Mouse (Mus musculus) embryonic fibroblast, embryonic 13.5 days (primary cell): Measurements from ENCODE around the gene Mllt3.

Experiments
- CTCF ChIP-seq: IDR thresholded peaks from 2 replicates; pipeline ENCODE4 v1.5.1; 2011; ENCODE audit warnings: mild to moderate bottlenecking, control low read depth, low read length, moderate library complexity, borderline replicate concordance; ENCODE audit not compliant: insufficient read depth
- POLR2A ChIP-seq: IDR thresholded peaks from 2 replicates; pipeline ENCODE4 v1.6.1; 2011; ENCODE audit warnings: low read depth, mild to moderate bottlenecking, control low read depth, low read length, moderate library complexity

DNA sequence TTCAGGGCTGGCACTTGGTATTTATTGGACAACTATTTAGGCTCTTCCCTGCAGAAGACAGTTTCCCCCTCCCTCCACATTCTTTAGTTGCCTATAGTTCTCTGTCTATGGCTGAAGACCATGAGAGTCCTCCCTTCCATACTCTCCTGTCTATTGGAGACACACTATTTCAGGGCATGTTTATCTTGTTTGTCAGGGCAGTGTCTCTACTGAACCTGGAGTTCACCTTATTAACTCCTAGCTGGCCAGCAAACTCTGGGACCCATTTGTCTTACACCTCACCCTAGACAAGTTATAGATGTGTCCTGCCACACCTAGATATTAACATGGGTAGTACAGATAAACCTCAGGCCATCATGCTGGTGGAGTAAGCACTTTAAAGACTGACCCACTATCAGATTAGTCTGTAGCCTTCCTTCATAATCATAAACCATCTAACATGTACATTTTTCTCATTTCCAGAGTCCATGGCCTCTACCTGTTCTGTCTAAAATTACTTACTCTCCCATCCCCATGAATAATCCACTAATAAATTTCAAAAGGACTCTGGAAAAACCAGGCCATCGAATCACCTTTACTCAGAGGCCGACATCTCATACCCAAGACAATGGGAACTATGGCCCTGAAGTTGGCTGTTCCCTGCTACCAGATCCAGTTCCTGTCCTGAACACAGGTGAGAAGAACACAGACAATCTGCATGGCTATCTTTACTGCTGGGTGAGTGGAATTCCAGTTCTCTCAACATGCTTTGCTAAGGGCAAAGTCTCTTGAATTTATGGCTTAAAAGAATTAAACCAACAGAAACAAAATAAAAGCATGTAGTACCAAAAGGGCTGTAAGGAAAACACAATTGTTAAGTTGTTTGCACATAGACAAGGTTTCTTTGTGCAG, 195.4 kb downstream of the Mllt3 start:
- no peak for TF ChIP-seq POLR2A
- no peak for TF ChIP-seq CTCF
